Mouse (Mus musculus): ENCODE results near the gene Kdm5a. TPM values are rescaled to one million over a fixed set of nuclear protein-coding genes. Genes with fewer than 3 reads are reported as not detected.

Kdm5a gene
- polyA plus RNA-seq, 1 experiment from 2014 or later: 38.5 TPM

DNA sequence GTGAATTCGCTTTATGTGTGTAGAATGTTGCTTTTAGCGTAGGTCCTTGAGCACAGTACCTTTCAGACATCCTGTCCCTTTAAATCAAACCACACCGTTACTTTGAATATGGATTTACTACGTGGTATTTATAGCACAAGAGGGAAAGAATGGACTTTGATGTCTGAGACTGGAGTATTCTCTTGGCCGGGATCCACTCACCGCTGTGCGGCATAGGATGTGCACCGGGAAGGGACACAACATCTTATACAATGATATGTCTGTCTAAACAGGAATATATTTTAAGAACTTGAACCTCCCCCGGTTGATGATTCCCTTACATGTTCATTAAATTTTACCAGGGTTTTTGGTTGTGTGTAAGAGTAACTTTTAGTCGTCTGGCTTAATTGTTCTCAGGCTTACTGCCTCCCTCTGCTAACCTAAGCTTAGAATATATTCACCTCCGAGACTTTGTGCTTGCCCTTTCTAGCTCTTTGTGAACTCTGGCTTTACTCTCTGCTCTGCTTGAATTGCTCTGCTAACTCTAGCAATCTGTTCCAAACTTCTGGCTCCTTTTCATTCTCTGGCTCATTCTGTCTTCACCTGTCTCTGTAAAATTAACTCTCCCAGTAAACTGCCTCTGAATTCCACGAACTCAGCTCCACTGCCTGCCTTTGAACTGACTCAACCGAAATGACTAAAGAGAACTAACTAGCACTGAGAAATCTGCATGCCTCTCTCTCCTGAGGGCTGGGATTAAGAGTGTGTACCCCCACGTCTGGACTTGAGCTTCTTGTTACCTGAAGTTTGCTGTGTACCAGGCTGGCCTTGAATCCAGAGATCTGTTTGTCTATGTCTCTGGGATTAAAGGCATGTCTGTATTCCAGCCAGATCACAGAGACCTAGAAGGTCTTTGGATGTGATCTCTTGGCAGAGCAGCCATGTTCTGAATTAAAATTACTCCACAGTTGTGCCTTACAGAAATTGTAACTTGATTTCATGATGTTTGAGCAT is 79.7 kb downstream of the Kdm5a start:
- Histone ChIP-seq H3K27ac (replicated peaks in 1 of 2; ENCODE audit: control insufficient read depth in 1 of 2, insufficient read depth in 1 of 2, low read depth in 2 of 2, low read length in 2 of 2) (peak overlapping the region; percentile 34 to 73), H3K27me3 (ENCODE audit: control insufficient read depth, insufficient read depth, low read length) (no peaks in the 10 kb centered on the region), H3K36me3 (ENCODE audit: control insufficient read depth, insufficient read depth, low read length) (peaks cover 42% of the 10 kb centered on the region), H3K4me2 (ENCODE audit: low read length) (peak overlapping the region; percentile 31; the same call in 1 of the 2 replicates), H3K4me3 (ENCODE audit: control insufficient read depth in 1 of 2, insufficient read depth in 1 of 2, low read depth in 1 of 2, low read length in 2 of 2) (no peak overlapping the region), H3K4me1 (ENCODE audit: control insufficient read depth in 2 of 2, insufficient read depth in 2 of 2, low read length in 2 of 2) (peaks cover 0 to 15% of the 10 kb centered on the region in 2 experiments; a peak in 3 of 4 replicates), H3K9ac (ENCODE audit: low read length) (0 out of 2 replicates have a peak overlapping the region, but pooled peaks have one; percentile 10), H3K9me3 (ENCODE audit: control insufficient read depth, low read length) (no peaks in the 10 kb centered on the region)
- 46% methylated on average over 14 of the region's 14 CpGs for WGBS
- ATAC-seq (ENCODE audit: insufficient number of reproducible peaks, insufficient read depth, low FRiP score, low read depth): no peak

DNA sequence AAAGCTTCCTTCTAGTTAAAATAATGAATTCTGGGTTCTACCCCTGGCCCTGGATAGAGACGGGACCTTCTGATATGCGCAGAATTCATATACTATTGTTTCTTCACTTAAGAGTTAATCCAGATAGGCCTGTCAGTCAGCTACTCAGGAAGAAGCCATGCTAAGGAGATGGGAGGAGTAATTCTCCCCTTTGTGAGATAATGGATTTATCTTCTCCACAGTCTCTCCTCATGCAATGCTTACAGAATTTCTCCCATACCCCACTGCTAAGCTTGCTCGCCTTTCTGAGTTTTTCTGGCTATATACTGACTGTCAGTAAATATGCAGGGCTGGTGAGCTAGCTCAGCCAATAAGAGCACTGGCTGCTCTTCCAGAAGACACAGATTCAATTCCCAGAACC is 86.3 kb downstream of the Kdm5a start:
- H3K4me2 ChIP-seq (ENCODE audit: low read length): no peak overlapping the region
- H3K27ac ChIP-seq (replicated peaks in 1 of 2; ENCODE audit: control insufficient read depth in 1 of 2, insufficient read depth in 1 of 2, low read depth in 2 of 2, low read length in 2 of 2): no peak overlapping the region
- H3K4me3 ChIP-seq (ENCODE audit: control insufficient read depth in 1 of 2, insufficient read depth in 1 of 2, low read depth in 1 of 2, low read length in 2 of 2): no peak overlapping the region
- no peaks in the 10 kb centered on the region for H3K27me3 ChIP-seq (ENCODE audit: control insufficient read depth, insufficient read depth, low read length)
- no peak for ATAC-seq (ENCODE audit: insufficient number of reproducible peaks, insufficient read depth, low FRiP score, low read depth)
- H3K9ac ChIP-seq (ENCODE audit: low read length): no peak overlapping the region
- peaks cover 4% of the 10 kb centered on the region for H3K36me3 ChIP-seq (ENCODE audit: control insufficient read depth, insufficient read depth, low read length)
- H3K4me1 ChIP-seq (ENCODE audit: control insufficient read depth in 2 of 2, insufficient read depth in 2 of 2, low read length in 2 of 2): peaks cover 0 to 2% of the 10 kb centered on the region in 2 experiments; a peak in 1 of 4 replicates
- 83% methylated on average over 3 of the region's 3 CpGs for WGBS
- no peaks in the 10 kb centered on the region for H3K9me3 ChIP-seq (ENCODE audit: control insufficient read depth, low read length)

GRCm38 (mm10) chr6:120452384-120453102 is 88.6 kb downstream of the Kdm5a start:
- no peak for ATAC-seq (ENCODE audit: insufficient number of reproducible peaks, insufficient read depth, low FRiP score, low read depth)

GRCm38 (mm10) chr6:120453103-120453445 is 89.2 kb downstream of the Kdm5a start:
- Histone ChIP-seq H3K4me2 (ENCODE audit: low read length) (no peak overlapping the region), H3K9ac (ENCODE audit: low read length) (no peak overlapping the region), H3K9me3 (ENCODE audit: control insufficient read depth, low read length) (no peaks in the 10 kb centered on the region), H3K36me3 (ENCODE audit: control insufficient read depth, insufficient read depth, low read length) (no peaks in the 10 kb centered on the region), H3K4me3 (ENCODE audit: control insufficient read depth in 1 of 2, insufficient read depth in 1 of 2, low read depth in 1 of 2, low read length in 2 of 2) (no peak overlapping the region), H3K4me1 (ENCODE audit: control insufficient read depth in 2 of 2, insufficient read depth in 2 of 2, low read length in 2 of 2) (peaks cover 0 to 2% of the 10 kb centered on the region in 2 experiments; a peak in 1 of 4 replicates), H3K27ac (replicated peaks in 1 of 2; ENCODE audit: control insufficient read depth in 1 of 2, insufficient read depth in 1 of 2, low read depth in 2 of 2, low read length in 2 of 2) (no peak overlapping the region), H3K27me3 (ENCODE audit: control insufficient read depth, insufficient read depth, low read length) (no peaks in the 10 kb centered on the region)
- no peak for ATAC-seq (ENCODE audit: insufficient number of reproducible peaks, insufficient read depth, low FRiP score, low read depth)
- 70% methylated on average over 5 of the region's 5 CpGs for WGBS

More at GRCm38 (mm10) chr6:120452384-120453102, 88.6 kb downstream of the Kdm5a start:
- Histone ChIP-seq H3K36me3 (ENCODE audit: control insufficient read depth, insufficient read depth, low read length) (no peaks in the 10 kb centered on the region), H3K27ac (replicated peaks in 1 of 2; ENCODE audit: control insufficient read depth in 1 of 2, insufficient read depth in 1 of 2, low read depth in 2 of 2, low read length in 2 of 2) (no peak overlapping the region), H3K9ac (ENCODE audit: low read length) (no peak overlapping the region), H3K4me1 (ENCODE audit: control insufficient read depth in 2 of 2, insufficient read depth in 2 of 2, low read length in 2 of 2) (peaks cover 0 to 2% of the 10 kb centered on the region in 2 experiments; a peak in 1 of 4 replicates), H3K4me3 (ENCODE audit: control insufficient read depth in 1 of 2, insufficient read depth in 1 of 2, low read depth in 1 of 2, low read length in 2 of 2) (no peak overlapping the region), H3K9me3 (ENCODE audit: control insufficient read depth, low read length) (no peaks in the 10 kb centered on the region), H3K4me2 (ENCODE audit: low read length) (no peak overlapping the region), H3K27me3 (ENCODE audit: control insufficient read depth, insufficient read depth, low read length) (no peaks in the 10 kb centered on the region)
- 79% methylated on average over 11 of the region's 11 CpGs for WGBS

DNA sequence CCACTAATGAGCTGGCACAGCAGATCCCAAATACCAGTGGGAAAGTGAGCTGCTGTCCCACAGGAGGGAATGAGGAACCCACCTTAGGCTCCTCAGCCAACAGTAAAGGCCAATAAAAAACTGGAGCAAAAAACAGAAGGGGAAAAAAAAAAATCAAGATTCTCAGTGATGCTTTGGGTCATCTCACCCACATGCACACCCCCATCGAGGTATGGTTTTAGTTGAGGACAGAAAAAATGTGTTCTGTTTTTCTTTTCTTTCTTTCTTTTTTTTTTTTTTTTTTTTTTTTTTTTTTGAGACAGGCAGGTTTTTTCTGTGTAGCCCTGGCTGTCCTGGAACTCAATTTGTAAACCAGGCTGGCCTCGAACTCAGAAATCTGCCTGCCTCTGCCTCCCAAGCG is 89.6 kb downstream of the Kdm5a start:
- Histone ChIP-seq H3K9ac (ENCODE audit: low read length) (no peak overlapping the region), H3K4me1 (ENCODE audit: control insufficient read depth in 2 of 2, insufficient read depth in 2 of 2, low read length in 2 of 2) (peaks cover 0 to 2% of the 10 kb centered on the region in 2 experiments; a peak in 1 of 4 replicates), H3K36me3 (ENCODE audit: control insufficient read depth, insufficient read depth, low read length) (no peaks in the 10 kb centered on the region), H3K27me3 (ENCODE audit: control insufficient read depth, insufficient read depth, low read length) (no peaks in the 10 kb centered on the region), H3K9me3 (ENCODE audit: control insufficient read depth, low read length) (no peaks in the 10 kb centered on the region), H3K4me3 (ENCODE audit: control insufficient read depth in 1 of 2, insufficient read depth in 1 of 2, low read depth in 1 of 2, low read length in 2 of 2) (no peak overlapping the region), H3K27ac (replicated peaks in 1 of 2; ENCODE audit: control insufficient read depth in 1 of 2, insufficient read depth in 1 of 2, low read depth in 2 of 2, low read length in 2 of 2) (no peak overlapping the region), H3K4me2 (ENCODE audit: low read length) (no peak overlapping the region)
- 88% methylated on average over 3 of the region's 3 CpGs for WGBS
- no peak for ATAC-seq (ENCODE audit: insufficient number of reproducible peaks, insufficient read depth, low FRiP score, low read depth)

GRCm38 (mm10) chr6:120454627-120455077 is 90.7 kb downstream of the Kdm5a start:
- Histone ChIP-seq H3K9ac (ENCODE audit: low read length) (no peak overlapping the region), H3K27me3 (ENCODE audit: control insufficient read depth, insufficient read depth, low read length) (no peaks in the 10 kb centered on the region), H3K4me1 (ENCODE audit: control insufficient read depth in 2 of 2, insufficient read depth in 2 of 2, low read length in 2 of 2) (peaks cover 0 to 2% of the 10 kb centered on the region in 2 experiments; a peak in 1 of 4 replicates), H3K9me3 (ENCODE audit: control insufficient read depth, low read length) (no peaks in the 10 kb centered on the region), H3K4me2 (ENCODE audit: low read length) (no peak overlapping the region), H3K4me3 (ENCODE audit: control insufficient read depth in 1 of 2, insufficient read depth in 1 of 2, low read depth in 1 of 2, low read length in 2 of 2) (no peak overlapping the region), H3K27ac (replicated peaks in 1 of 2; ENCODE audit: control insufficient read depth in 1 of 2, insufficient read depth in 1 of 2, low read depth in 2 of 2, low read length in 2 of 2) (no peak overlapping the region), H3K36me3 (ENCODE audit: control insufficient read depth, insufficient read depth, low read length) (no peaks in the 10 kb centered on the region)
- 49% methylated on average over 11 of the region's 11 CpGs for WGBS
- ATAC-seq (ENCODE audit: insufficient number of reproducible peaks, insufficient read depth, low FRiP score, low read depth): no peak

DNA sequence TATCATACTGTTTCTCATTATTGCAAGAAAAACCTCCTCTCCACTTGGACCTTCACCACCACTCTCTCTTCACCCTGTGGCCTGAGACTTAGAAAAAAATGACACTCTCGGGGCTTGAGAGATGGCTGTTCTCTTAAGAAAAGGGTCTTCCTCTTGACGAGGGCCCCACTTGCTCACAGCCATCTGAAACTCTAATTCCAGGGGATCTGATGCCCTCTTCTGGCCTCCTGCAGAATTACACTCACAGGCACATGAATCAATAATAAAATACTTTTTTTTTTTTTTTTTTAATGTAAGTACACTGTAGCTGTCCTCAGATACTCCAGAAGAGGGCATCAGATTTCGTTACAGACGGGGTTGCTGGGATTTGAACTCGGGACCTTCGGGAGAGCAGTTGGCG is 93.2 kb downstream of the Kdm5a start:
- no peaks in the 10 kb centered on the region for H3K36me3 ChIP-seq (ENCODE audit: control insufficient read depth, insufficient read depth, low read length)
- WGBS: 58% methylated on average over 7 of the region's 7 CpGs
- H3K4me3 ChIP-seq (ENCODE audit: control insufficient read depth in 1 of 2, insufficient read depth in 1 of 2, low read depth in 1 of 2, low read length in 2 of 2): no peak overlapping the region
- peaks cover 15% of the 10 kb centered on the region for H3K27me3 ChIP-seq (ENCODE audit: control insufficient read depth, insufficient read depth, low read length)
- no peak overlapping the region for H3K4me2 ChIP-seq (ENCODE audit: low read length)
- no peak overlapping the region for H3K27ac ChIP-seq (replicated peaks in 1 of 2; ENCODE audit: control insufficient read depth in 1 of 2, insufficient read depth in 1 of 2, low read depth in 2 of 2, low read length in 2 of 2)
- peaks cover 0 to 2% of the 10 kb centered on the region in 2 experiments; a peak in 1 of 4 replicates for H3K4me1 ChIP-seq (ENCODE audit: control insufficient read depth in 2 of 2, insufficient read depth in 2 of 2, low read length in 2 of 2)
- no peak for ATAC-seq (ENCODE audit: insufficient number of reproducible peaks, insufficient read depth, low FRiP score, low read depth)
- H3K9ac ChIP-seq (ENCODE audit: low read length): no peak overlapping the region
- H3K9me3 ChIP-seq (ENCODE audit: control insufficient read depth, low read length): no peaks in the 10 kb centered on the region
